Mouse (Mus musculus) liver, embryonic 15.5 days (tissue): Measurements from ENCODE around the gene Scrg1. TPM values are rescaled to one million over a fixed set of nuclear protein-coding genes. Genes with fewer than 3 reads are reported as not detected.

Experiments used
- ATAC-seq: fragments of 200-750 bp; cut with Nextera tagmentation; 2 replicates; pipeline ENCODE4 v1.8.0; 2017; ENCODE audit warnings: moderate number of reproducible peaks, mild to moderate bottlenecking, moderate library complexity; ENCODE audit not compliant: insufficient read depth
- H3K27ac ChIP-seq: fragments of 300-500 bp; sonication (generic); replicated peaks from 2 replicates; pipeline ENCODE4 v1.5.1; 2015; ENCODE audit warnings: mild to moderate bottlenecking, inconsistent platforms
- H3K27me3 ChIP-seq: fragments of 300-500 bp; sonication (generic); 2 replicates; pipeline ENCODE4 v1.6.1; 2015; ENCODE audit warnings: mild to moderate bottlenecking, inconsistent platforms
- H3K36me3 ChIP-seq: fragments of 300-500 bp; sonication (generic); replicated peaks from 2 replicates; pipeline ENCODE4 v1.6.1; 2015; ENCODE audit warnings: moderate library complexity, mild to moderate bottlenecking, inconsistent platforms
- H3K4me1 ChIP-seq: fragments of 300-500 bp; sonication (generic); replicated peaks from 2 replicates; pipeline ENCODE4 v1.6.1; 2015; ENCODE audit warnings: inconsistent platforms
- H3K4me2 ChIP-seq: fragments of 300-500 bp; sonication (generic); 2 replicates; pipeline ENCODE4 v1.6.1; 2015; ENCODE audit warnings: moderate library complexity, mild to moderate bottlenecking, inconsistent platforms
- H3K4me3 ChIP-seq: fragments of 300-500 bp; sonication (generic); replicated peaks from 2 replicates; pipeline ENCODE4 v1.5.1; 2015; ENCODE audit warnings: mild to moderate bottlenecking, inconsistent platforms
- H3K9ac ChIP-seq: fragments of 300-500 bp; sonication (generic); 2 replicates; pipeline ENCODE4 v1.6.1; 2015; ENCODE audit warnings: moderate library complexity, mild to moderate bottlenecking, inconsistent platforms
- H3K9me3 ChIP-seq: fragments of 300-500 bp; sonication (generic); replicated peaks from 2 replicates; pipeline ENCODE4 v1.6.1; 2016; ENCODE audit warnings: inconsistent platforms
- WGBS: fragments of 180-500 bp; shearing (Covaris S2); methylation state at CpG from one replicate; pipeline ENCODE4 v1.1.7; 2015; ENCODE audit warnings: mixed read lengths; ENCODE audit not compliant: insufficient replicate concordance; 5-methylcytosine and 5-hydroxymethylcytosine counted together
- polyA plus RNA-seq: library from polyadenylated mRNA; unstranded; fragments of >200 nt; fragmentation: Nextera tagmentation; extraction: Ambion mirVana; gene quantifications from 2 replicates; pipeline ENCODE4 v1.2.1, GENCODE M21; 2015

Gene Scrg1
- polyA plus RNA-seq, 1 experiment from 2014 or later, result 0.35 TPM

- Histone ChIP-seq H3K4me2 (no peak overlapping the region), H3K27me3 (no peaks in the 10 kb centered on the region), H3K9me3 (no peaks in the 10 kb centered on the region), H3K4me1 (no peaks in the 10 kb centered on the region), H3K27ac (no peak overlapping the region), H3K9ac (no peak overlapping the region), H3K4me3 (no peak overlapping the region), H3K36me3 (no peaks in the 10 kb centered on the region)
- ATAC-seq, result no peak
- 79% methylated on average over 6 of the region's 6 CpGs for WGBS
These were observed 1.4 kb downstream of the Scrg1 start for GRCm38 (mm10) chr8:57457152-57457551.

GRCm38 (mm10) chr8:57457942-57458341 lies 2.2 kb downstream of the Scrg1 start:
- ATAC-seq, result no peak
- 49% methylated on average over 3 of the region's 3 CpGs for WGBS

GRCm38 (mm10) chr8:57462839-57463238 lies 7.1 kb downstream of the Scrg1 start:
- WGBS, result 4% methylated on average over 1 of the region's 1 CpGs
- Histone ChIP-seq H3K4me3 (no peak overlapping the region), H3K27me3 (no peaks in the 10 kb centered on the region), H3K4me2 (no peak overlapping the region), H3K9me3 (no peaks in the 10 kb centered on the region), H3K36me3 (no peaks in the 10 kb centered on the region), H3K4me1 (no peaks in the 10 kb centered on the region), H3K27ac (no peak overlapping the region), H3K9ac (no peak overlapping the region)
- no peak for ATAC-seq

More at GRCm38 (mm10) chr8:57457942-57458341, 2.2 kb downstream of the Scrg1 start:
- Histone ChIP-seq H3K4me3 (no peak overlapping the region), H3K27ac (no peak overlapping the region), H3K4me1 (no peaks in the 10 kb centered on the region), H3K4me2 (no peak overlapping the region), H3K27me3 (no peaks in the 10 kb centered on the region), H3K36me3 (no peaks in the 10 kb centered on the region), H3K9me3 (no peaks in the 10 kb centered on the region), H3K9ac (no peak overlapping the region)

DNA sequence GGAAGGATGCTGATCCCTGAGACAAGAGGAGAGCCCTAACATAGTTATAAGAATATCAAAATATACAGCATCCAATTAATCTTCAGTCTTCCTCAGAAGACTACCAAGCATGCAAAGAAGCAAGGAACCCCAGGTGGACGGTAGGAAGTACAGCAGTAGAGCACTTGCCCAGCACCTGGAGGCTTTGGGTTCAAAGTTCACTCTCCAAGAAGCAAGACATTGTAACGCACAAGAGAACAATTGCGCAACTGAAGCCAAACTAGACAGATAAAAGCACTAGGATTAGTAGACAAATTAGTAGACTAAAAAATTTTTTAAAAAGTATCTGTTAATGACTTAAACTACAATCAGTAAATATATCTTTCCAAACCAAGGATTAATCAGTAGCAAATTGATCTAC lies 8.0 kb downstream of the Scrg1 start:
- Histone ChIP-seq H3K27ac (no peak overlapping the region), H3K4me1 (no peaks in the 10 kb centered on the region), H3K36me3 (no peaks in the 10 kb centered on the region), H3K4me3 (no peak overlapping the region), H3K9me3 (no peaks in the 10 kb centered on the region), H3K4me2 (no peak overlapping the region), H3K9ac (no peak overlapping the region), H3K27me3 (no peaks in the 10 kb centered on the region)
- ATAC-seq, result no peak
- WGBS, result 78% methylated on average over 3 of the region's 3 CpGs

DNA sequence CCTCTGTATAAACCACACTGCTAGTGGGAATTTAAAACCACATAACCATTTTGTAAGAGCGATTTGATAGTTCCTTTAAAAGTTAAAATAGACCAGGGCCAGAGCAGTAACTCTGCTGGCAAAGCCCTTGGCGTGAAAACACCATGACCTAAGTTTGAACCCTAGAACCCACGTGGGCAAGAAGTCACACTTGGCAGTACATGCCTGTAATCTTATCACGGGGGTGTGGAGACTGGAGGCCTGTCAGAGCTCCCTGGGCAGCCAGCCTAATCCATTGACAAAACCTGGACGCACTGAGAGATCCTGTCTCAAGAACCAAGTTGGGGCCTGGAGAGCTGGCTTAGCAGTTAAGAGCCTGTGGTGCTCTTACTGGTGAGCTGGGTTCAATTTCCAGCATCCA lies 12.9 kb downstream of the Scrg1 start:
- ATAC-seq, result no peak
- 40% methylated on average over 5 of the region's 5 CpGs for WGBS

DNA sequence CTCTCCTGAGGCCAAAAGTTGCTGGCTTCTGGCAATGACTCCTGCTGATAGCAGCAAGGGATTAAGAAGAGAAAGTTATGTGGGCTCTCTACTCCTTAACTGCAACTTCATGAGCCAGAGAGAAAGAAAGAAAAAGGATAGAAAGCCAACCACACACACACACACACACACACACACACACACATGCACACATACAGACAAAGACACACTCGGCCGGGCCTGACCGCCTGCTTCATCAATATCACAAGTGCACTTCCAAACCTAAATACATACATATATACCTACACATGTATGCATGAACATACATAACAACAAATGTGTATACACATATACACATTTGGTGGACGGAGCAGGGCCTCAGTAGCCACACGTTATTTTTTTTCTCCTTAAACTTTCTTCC lies 15.1 kb downstream of the Scrg1 start:
- 73% methylated on average over 5 of the region's 5 CpGs for WGBS
- H3K36me3 ChIP-seq, result no peaks in the 10 kb centered on the region
- no peak overlapping the region for H3K9ac ChIP-seq
- H3K27ac ChIP-seq, result no peak overlapping the region
- no peak for ATAC-seq
- H3K4me2 ChIP-seq, result no peak overlapping the region
- no peaks in the 10 kb centered on the region for H3K27me3 ChIP-seq
- H3K9me3 ChIP-seq, result no peaks in the 10 kb centered on the region
- H3K4me3 ChIP-seq, result no peak overlapping the region
- no peaks in the 10 kb centered on the region for H3K4me1 ChIP-seq

More for the DNA sequence above, 12.9 kb downstream of the Scrg1 start:
- Histone ChIP-seq H3K4me2 (no peak overlapping the region), H3K36me3 (no peaks in the 10 kb centered on the region), H3K4me3 (no peak overlapping the region), H3K27me3 (no peaks in the 10 kb centered on the region), H3K27ac (no peak overlapping the region), H3K9me3 (no peaks in the 10 kb centered on the region), H3K9ac (no peak overlapping the region), H3K4me1 (no peaks in the 10 kb centered on the region)

DNA sequence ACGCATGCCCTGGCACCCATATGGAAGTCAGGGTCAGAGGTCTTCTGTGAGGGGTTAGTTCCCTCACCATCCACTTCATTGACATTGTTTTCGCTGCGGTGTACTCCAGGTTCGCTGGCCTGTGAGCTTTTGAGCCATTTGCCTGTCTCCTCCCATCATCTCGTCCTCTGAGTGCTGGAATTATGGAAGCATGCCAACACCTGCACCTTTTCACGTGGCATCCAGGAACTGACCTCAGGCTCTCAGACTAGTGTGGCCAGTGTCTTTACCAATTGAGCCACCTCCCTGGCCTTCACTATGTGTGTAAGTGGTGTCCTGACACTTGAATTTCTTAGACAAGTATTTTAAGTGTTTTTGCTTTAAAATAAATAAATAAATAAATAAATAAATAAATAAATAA lies 18.0 kb downstream of the Scrg1 start:
- H3K9ac ChIP-seq, result no peak overlapping the region
- WGBS, result 53% methylated on average over 6 of the region's 6 CpGs
- H3K4me2 ChIP-seq, result no peak overlapping the region

DNA sequence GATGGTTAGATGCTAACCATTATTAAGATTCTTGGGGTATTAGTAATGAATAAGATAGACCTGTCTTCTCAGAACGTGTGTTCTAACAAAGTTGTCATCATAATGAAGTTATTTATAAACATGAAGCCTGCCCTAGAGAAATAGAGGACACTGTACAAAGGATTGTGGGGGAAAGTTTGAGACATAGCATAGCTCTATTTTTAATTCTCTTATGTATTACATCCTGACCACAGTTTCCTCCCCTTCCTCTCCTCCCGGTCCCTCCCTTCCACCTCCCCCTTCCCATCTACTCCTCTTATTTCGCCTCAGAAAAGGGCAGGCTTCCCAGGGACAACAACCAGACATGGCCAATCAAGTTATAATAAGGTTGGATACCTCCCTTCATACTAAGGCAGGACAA lies 22.7 kb downstream of the Scrg1 start:
- H3K36me3 ChIP-seq, result peaks cover 13% of the 10 kb centered on the region
- no peak overlapping the region for H3K4me3 ChIP-seq
- H3K27me3 ChIP-seq, result no peaks in the 10 kb centered on the region
- H3K9me3 ChIP-seq, result no peaks in the 10 kb centered on the region
- no peak overlapping the region for H3K27ac ChIP-seq
- whole genome bisulfite sequencing, result 26% methylated on average over 3 of the region's 3 CpGs
- no peaks in the 10 kb centered on the region for H3K4me1 ChIP-seq
- H3K9ac ChIP-seq, result no peak overlapping the region
- no peak overlapping the region for H3K4me2 ChIP-seq
- ATAC-seq, result no peak

More for the DNA sequence above, 18.0 kb downstream of the Scrg1 start:
- Histone ChIP-seq H3K36me3 (no peaks in the 10 kb centered on the region), H3K4me1 (no peaks in the 10 kb centered on the region), H3K4me3 (no peak overlapping the region), H3K27me3 (no peaks in the 10 kb centered on the region), H3K27ac (no peak overlapping the region), H3K9me3 (no peaks in the 10 kb centered on the region)
- ATAC-seq, result no peak

- WGBS, result 75% methylated on average over 8 of the region's 8 CpGs
- Histone ChIP-seq H3K36me3 (peaks cover 13% of the 10 kb centered on the region), H3K4me1 (no peaks in the 10 kb centered on the region), H3K9me3 (no peaks in the 10 kb centered on the region), H3K9ac (no peak overlapping the region), H3K27me3 (no peaks in the 10 kb centered on the region), H3K4me2 (no peak overlapping the region), H3K4me3 (no peak overlapping the region), H3K27ac (no peak overlapping the region)
- no peak for ATAC-seq
These were observed 24.0 kb downstream of the Scrg1 start for GRCm38 (mm10) chr8:57479700-57480099.

DNA sequence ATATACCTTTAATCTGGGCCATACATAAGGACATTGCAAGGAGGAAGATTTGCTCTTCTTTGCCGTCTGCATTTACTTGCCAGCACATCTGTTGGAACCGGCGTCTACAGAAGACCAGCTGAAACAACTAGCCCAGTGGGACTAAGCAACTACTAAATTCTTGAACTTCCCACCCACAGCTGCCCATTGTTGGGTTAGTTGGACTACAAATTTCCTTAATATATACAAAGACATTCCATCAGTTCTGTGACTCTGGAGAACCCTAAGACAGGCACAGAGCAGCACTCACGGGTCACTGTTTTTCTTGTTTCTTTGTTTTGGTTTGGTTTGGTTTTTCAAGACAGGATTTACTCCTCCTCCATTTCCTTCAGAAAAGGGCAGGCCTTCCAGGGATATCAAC lies 24.9 kb downstream of the Scrg1 start:
- Histone ChIP-seq H3K9ac (no peak overlapping the region), H3K27ac (no peak overlapping the region)
- 66% methylated on average over 4 of the region's 4 CpGs for WGBS

GRCm38 (mm10) chr8:57486491-57487440 lies 31.0 kb downstream of the Scrg1 start:
- H3K27ac ChIP-seq, result peak overlapping the region; percentile 96
- ATAC-seq, result peak; percentile 55
- under 1% methylated on average over 54 of the region's 54 CpGs for WGBS
- peaks cover 31% of the 10 kb centered on the region for H3K4me1 ChIP-seq
- H3K4me2 ChIP-seq, result peak overlapping the region; percentile 97
- peak overlapping the region; percentile 89 for H3K9ac ChIP-seq
- peak overlapping the region; percentile 97 for H3K4me3 ChIP-seq
- peaks cover 10% of the 10 kb centered on the region for H3K36me3 ChIP-seq
- H3K9me3 ChIP-seq, result no peaks in the 10 kb centered on the region
- H3K27me3 ChIP-seq, result no peaks in the 10 kb centered on the region

More for the DNA sequence above, 24.9 kb downstream of the Scrg1 start:
- H3K4me3 ChIP-seq, result no peak overlapping the region
- peaks cover 4% of the 10 kb centered on the region for H3K4me1 ChIP-seq
- peaks cover 13% of the 10 kb centered on the region for H3K36me3 ChIP-seq
- ATAC-seq, result no peak
- H3K27me3 ChIP-seq, result no peaks in the 10 kb centered on the region
- H3K4me2 ChIP-seq, result no peak overlapping the region
- H3K9me3 ChIP-seq, result no peaks in the 10 kb centered on the region
